Mouse (Mus musculus) lung, postnatal 14 days (tissue): Measurements from ENCODE around the gene Tuba1a.

Source experiments
- DNase-seq: peaks from one replicate; pipeline ENCODE4 v3.0.0; 2021

Gene Tuba1a

GRCm38 (mm10) chr15:98953401-98954356, at the start of gene Tuba1a, which contains the start of gene Gm49450:
Tuba1a (minus strand) TSS chr15:98953703.
Gm49450 (minus strand) TSS chr15:98953551.
- DNase-seq: peak; percentile 94

GRCm38 (mm10) chr15:99001451-99001931, 48.0 kb upstream of the Tuba1a start:
- DNase-seq: no peak

GRCm38 (mm10) chr15:99000535-99001283, 47.2 kb upstream of the Tuba1a start:
- peak; percentile 73 for DNase-seq

GRCm38 (mm10) chr15:98998775-98999157, 45.3 kb upstream of the Tuba1a start:
- no peak for DNase-seq

- no peak for DNase-seq
Observed at GRCm38 (mm10) chr15:98997938-98998774, 44.7 kb upstream of the Tuba1a start.

GRCm38 (mm10) chr15:98996840-98997239, 43.3 kb upstream of the Tuba1a start:
- no peak for DNase-seq

GRCm38 (mm10) chr15:98994957-98995520, 41.5 kb upstream of the Tuba1a start:
- no peak for DNase-seq

GRCm38 (mm10) chr15:98993865-98994264, 40.4 kb upstream of the Tuba1a start:
- peak; percentile 93 for DNase-seq

GRCm38 (mm10) chr15:98993093-98993793, 39.7 kb upstream of the Tuba1a start:
- DNase-seq: peak; percentile 98

GRCm38 (mm10) chr15:98992086-98992912, 38.8 kb upstream of the Tuba1a start:
- DNase-seq: peak; percentile 63

GRCm38 (mm10) chr15:98991540-98992050, 38.1 kb upstream of the Tuba1a start:
- no peak for DNase-seq

- DNase-seq: no peak
Observed at GRCm38 (mm10) chr15:98990669-98991539, 37.4 kb upstream of the Tuba1a start.

GRCm38 (mm10) chr15:98989701-98990430, 36.4 kb upstream of the Tuba1a start:
- DNase-seq: no peak

GRCm38 (mm10) chr15:98988787-98989186, 35.3 kb upstream of the Tuba1a start:
- no peak for DNase-seq

GRCm38 (mm10) chr15:98987661-98988181, 34.2 kb upstream of the Tuba1a start:
- DNase-seq: no peak

- DNase-seq: no peak
Observed at GRCm38 (mm10) chr15:98987077-98987630, 33.7 kb upstream of the Tuba1a start.

- DNase-seq: no peak
Observed at GRCm38 (mm10) chr15:98985982-98986715, 32.6 kb upstream of the Tuba1a start.
